Mouse (Mus musculus) testis, postnatal 10 days (tissue): ENCODE measurements around the gene Plcd1.

ENCODE experiments used
- DNase-seq: peaks from one replicate; pipeline ENCODE4 v3.0.0; 2021; ENCODE audit warnings: low spot score

The Plcd1 gene

DNA sequence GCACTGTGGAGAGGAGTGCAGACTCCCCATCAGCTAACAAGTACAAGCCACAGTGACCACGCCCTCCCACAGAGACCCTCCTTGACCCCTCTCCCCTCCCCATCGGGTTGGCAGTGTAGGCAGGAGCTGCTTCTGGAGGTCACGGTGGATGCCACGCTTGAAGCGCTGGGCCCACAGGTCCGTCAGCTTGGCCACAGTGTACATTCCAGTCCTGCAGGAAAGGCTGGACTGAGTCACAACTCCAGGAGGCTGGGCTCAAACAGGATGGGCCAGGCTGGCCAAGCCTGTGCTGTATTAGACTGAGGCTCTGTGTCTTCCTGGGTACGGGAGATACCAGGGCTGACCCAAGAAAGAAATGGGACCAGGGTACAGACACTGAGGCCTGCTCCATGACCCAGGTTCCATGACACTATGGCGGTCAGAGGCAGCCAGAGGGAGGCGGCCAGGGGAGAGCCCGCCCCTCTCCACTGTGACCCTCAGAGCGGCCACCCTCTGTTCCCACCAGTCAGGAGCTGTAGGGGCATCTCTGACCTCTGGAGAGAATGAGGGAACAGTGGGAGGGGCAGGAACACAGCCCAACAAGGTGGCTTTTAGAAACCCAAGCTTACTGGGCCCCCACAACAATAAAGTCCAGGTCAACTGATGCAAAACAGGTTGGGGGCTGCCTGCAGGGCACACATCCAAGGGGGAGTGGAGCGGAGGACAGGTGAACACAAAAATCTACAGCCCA, 1.6 kb downstream of the Plcd1 start:
- no peak for DNase-seq

GRCm38 (mm10) chr9:119090462-119090861, 2.8 kb downstream of the Plcd1 start:
- no peak for DNase-seq

GRCm38 (mm10) chr9:119089437-119089836, 3.9 kb downstream of the Plcd1 start:
- no peak for DNase-seq

DNA sequence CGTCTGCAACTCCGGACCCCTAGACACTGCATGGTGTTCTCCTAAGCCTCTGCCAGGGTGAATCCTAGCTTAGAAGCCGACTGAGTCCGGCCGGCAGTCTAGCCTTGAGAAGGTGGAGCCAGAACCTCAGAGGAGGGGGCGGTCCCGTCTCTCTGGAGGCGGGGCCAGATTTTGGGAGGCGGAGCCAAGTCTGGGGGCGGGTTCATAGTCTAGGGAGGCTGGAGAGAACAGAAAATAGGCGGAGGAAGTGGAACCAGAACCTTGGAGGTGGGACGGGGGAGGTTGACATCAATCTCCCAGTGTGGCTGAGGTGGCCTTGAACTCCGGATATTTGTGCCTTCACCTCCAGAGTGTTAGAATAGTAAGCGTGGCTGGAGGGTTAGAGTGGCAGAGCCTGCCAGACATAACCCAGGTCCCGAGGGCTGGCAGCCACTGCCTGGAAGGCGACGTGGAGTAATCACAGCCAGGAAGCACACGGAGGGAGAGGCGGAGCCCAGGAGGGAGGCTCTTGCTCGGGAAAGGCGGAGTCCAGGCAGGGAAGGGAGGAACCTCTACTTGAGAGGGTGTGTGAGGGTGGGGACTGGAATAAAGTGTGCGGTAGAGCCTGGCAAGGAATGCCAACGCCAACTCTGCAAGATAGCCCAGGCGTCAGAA, 5.0 kb downstream of the Plcd1 start:
- peak; percentile 97 for DNase-seq

GRCm38 (mm10) chr9:119087309-119087708, 6.0 kb downstream of the Plcd1 start:
- DNase-seq = no peak

GRCm38 (mm10) chr9:119086451-119086850, 6.9 kb downstream of the Plcd1 start:
- DNase-seq = no peak

GRCm38 (mm10) chr9:119083966-119084365, 9.3 kb downstream of the Plcd1 start:
- no peak for DNase-seq

DNA sequence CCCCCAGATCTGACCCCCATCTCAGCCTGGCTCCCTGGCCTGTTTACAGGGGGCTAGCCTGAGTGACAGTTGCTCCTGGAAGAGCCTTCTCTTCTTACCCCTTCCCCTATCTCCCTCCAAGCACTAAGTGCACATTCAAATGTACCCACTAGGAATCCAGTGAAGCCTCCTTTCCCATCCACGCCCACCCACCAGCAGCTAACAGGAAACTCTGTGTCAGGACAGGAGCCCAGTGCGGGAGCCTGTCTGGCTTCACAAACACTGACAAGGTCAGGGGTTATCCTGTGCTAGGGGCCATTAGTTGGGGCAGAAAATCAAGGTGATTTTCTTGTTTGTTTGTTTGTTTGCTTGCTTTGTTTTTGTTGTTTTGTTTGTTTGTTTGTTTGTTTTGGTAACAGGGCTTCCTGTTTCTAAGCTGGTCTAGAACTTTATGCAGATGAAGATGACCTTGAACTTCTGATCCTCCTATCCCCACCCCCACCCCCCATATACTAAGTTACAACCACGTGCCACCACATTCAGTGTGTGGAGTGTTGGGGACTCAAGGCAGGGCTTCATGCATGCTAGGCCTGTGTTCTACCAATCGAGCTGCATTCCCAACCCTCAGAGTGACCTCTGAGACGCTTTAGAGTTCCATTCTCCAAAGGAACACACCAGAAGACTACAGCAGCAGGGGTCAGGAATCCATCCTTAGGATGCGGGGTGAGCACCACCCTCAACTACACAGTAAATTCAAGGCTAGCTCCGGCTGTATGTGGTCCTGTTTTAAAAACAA, 10.5 kb downstream of the Plcd1 start:
- no peak for DNase-seq

DNA sequence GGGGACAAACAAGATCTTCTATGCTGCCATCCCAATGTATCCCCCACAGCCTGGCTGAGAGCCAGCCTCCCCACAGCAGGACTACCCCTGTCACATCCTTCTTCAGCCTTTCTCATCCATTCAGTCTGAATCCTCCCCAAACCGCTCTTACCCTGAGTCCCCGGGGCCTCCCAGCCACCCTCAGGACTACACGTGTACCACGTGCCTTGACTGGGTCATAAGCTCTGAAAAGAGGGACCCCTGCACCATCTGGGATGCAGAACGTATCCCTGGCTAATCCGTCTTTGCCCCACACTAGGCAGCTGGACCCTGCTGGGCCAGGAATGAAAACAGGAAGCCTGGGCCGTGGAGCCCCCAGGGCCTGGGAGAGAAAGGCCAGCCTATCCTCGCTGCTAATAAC, 11.3 kb downstream of the Plcd1 start:
- DNase-seq = no peak

- no peak for DNase-seq
Measured at GRCm38 (mm10) chr9:119080040-119080675, 13.1 kb downstream of the Plcd1 start.

GRCm38 (mm10) chr9:119075685-119076084, 17.6 kb downstream of the Plcd1 start:
- no peak for DNase-seq

DNA sequence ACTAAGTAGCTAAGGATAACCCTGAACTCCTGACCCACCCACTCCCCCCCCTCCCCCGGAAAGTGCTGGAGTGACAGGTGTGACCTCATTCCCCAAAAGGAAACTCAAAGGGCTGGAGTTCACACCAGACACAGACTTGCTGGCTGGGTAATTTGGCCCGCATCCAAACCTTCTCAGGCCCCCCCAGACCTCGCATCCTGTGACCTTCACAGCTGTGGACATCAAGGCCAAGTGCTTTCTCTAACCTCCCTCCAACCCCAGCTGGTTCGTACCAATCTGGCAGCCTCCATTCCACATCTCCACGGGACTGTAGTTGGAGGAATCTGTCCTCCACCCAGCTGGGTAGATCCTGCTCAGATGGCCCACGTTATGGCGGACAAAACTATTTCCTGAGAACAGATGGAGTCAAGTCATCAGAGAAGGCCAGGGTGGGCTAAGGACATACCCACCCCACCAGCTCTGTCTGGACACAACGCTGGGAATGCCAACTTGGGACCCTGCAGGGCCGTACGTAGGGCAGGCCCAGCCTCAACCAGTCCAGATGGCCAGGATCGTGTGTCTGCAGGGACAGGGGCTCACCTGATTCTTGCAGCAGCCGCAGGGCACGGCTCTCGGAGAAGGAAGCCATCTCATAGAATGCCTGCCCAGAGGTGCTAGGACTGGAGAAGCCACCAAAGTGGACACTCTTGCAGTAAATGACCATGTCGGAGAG, 20.0 kb downstream of the Plcd1 start:
- DNase-seq = peak; percentile 78

- DNase-seq = peak; percentile 77
Measured at GRCm38 (mm10) chr9:119071786-119072185, 21.5 kb downstream of the Plcd1 start.

GRCm38 (mm10) chr9:119070173-119070825, 23.0 kb downstream of the Plcd1 start:
- DNase-seq = no peak

- DNase-seq = no peak
Measured at GRCm38 (mm10) chr9:119068266-119068665, 25.0 kb downstream of the Plcd1 start.

- DNase-seq = peak; percentile 87
Measured at GRCm38 (mm10) chr9:119067601-119068000, 25.7 kb downstream of the Plcd1 start.

DNA sequence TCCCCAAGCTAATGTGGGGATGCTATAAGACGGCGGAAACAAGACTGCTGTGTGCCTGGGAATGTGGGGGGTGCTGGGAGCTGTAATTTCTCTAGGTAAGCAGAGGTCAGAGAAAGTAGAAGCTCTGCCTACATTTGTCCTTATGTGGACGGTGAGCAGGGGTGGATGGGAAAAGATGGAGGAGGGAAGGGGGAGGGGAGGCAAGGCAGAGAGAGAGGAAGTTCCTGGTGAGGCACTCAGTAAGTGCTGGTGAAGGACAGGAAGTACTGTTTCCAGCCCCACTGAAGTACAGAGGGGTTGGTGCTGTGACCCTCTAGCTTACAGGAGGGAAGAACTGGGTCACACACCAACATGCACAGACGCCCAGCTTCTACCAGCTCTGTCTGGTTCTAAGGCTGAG, 29.0 kb downstream of the Plcd1 start:
- no peak for DNase-seq

DNA sequence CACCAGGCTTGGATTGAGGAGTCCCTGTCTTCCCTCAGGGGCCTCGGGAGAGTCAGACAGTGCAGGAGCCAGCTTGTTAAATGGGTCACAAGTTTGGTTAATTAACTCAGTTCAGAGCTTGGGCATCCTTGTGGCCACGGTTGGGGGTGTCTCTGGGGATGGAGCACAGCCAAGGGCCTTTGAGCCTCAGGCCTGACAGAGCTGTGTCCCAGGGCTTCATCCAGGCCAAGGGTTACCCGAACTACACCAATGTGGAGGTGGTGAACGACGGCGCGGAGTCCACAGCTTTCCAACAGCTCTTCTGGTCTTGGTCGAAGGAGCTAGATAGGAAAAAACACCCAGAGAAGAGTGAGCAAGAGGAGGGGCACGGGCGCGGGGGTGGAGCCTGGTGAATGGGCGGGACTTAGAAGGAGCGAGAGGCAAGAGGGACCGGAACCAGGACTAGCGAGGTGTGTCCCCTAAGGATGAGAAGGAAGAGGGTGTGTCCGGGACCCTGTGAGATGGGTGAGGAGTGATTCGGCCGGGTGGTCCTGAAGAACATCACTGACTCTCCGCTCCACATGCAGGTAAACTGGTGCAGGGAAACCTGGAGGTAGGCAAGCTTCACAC, 30.2 kb downstream of the Plcd1 start:
- DNase-seq = no peak

DNA sequence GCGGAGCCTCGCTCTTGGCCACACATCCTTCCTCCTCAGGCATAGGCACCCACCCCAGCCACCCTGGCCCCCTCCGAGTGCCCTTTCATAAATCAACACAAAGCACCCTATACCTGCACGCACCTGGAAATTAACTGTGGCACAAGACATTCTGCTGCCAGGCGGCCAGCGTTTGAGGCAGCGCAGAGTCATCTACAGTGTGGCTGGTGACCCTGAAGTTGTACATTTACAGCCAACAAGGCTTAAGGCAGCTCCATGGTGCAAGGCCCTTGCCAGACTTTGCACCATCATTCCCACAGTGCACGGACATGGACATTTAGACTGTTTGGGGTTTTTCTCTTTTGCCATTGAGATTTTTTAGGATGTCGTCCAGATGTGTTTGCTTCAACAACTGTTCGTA, 32.6 kb downstream of the Plcd1 start:
- no peak for DNase-seq

DNA sequence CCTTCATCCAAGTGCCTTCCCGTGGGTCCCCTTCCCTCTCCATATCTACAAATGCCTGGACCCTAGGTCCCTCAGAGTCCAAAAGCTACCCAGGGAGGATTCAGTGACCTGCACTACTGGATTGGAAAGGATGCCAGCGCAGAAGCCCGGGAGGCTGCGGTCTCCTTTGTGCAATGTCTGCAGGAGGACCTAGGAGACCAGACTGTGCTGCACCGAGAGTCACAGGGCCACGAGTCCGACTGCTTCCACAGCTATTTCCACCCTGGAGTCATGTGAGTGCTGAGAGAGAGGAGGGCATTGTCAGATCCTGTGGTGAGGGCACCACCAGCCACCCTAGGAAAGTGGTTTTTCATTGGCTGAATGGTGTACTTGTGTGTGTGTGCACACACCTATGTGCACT, 35.1 kb downstream of the Plcd1 start:
- no peak for DNase-seq

DNA sequence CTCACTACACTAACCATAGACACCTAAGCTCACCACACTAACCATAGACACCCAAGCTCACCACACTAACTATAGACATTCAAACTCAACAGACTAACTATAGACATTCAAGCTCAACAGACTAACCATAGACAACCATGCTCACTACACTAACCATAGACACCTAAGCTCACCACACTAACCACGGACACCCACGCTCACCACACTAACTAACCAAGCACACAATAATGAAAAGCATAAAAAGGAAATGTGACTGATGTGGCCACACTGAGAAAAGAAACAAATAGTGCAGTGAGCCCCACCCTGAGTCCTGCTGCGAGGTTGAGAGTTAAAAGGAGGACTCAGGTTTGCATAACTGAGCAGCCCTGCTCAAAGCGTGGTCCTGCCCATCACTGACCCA, 38.0 kb downstream of the Plcd1 start:
- no peak for DNase-seq
